Mouse (Mus musculus): Measurements from ENCODE around the gene Frmd8.

The Frmd8 gene

DNA sequence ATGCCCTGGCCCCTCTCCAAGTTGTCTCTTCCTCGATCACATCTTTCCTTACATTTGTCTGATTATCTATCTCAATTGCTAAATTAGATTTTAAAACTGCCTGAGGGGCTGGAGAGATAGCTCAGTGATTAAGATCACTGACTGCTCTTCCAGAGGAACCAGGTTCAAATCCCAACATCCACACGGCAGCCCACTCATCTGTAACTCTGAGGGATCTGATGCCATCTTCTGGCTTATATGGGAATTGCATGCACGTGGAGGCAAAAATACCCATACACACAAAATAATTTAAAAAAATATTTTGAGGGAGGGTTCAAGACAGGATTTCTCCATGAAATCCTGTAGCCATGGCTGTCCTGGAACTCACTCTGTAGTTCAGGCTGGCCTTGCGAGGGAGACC, 10.8 kb upstream of the Frmd8 start:
- DNase-seq (ENCODE audit: low spot score) = no peak

- DNase-seq (ENCODE audit: low spot score) = no peak
Observed at GRCm38 (mm10) chr19:5883935-5884334, 8.9 kb upstream of the Frmd8 start.

DNA sequence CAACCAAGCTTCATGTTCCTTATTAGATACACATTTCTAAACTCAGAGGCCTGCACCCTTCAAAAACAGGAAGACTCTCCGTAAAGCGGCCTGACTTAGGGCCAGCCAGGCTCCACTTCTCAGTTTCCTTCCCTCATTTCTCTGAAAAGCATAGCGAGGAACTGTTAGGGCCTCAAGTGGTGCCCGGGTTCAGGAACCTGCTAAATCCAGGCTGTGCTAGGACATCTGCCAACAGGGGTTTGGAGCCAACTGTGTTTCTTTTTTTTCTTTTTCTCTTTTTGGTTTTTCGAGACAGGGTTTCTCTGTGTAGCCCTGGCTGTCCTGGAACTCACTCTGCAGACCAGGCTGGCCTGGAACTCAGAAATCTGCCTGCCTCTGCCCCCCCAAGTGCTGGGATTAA, 7.0 kb upstream of the Frmd8 start:
- peak; percentile 82 for DNase-seq (ENCODE audit: low spot score)

- no peak for DNase-seq (ENCODE audit: low spot score)
Observed at GRCm38 (mm10) chr19:5881155-5881554, 6.1 kb upstream of the Frmd8 start.

DNA sequence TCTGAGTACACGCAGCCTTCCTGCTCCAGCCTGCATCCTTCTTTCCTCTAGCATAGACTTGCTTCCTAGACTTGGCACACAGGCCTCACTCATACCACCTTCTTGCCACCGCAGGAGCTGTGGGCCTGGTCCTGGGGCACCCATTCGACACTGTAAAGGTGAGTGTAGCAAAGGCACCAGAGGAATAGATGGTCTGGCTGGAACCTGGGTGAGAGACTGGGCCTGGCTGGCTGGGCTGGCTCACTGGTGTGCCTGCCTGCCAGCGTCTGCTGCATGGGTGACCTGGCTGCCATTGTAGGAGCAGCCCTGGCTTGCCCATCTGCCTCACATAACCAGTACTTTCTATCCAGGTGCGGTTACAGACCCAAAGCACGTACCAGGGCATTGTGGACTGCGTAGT, 4.7 kb upstream of the Frmd8 start:
- DNase-seq (ENCODE audit: low spot score) = no peak

GRCm38 (mm10) chr19:5878916-5879315, 3.8 kb upstream of the Frmd8 start:
- no peak for DNase-seq (ENCODE audit: low spot score)

- DNase-seq (ENCODE audit: low spot score) = peak; percentile 87
Observed at GRCm38 (mm10) chr19:5878362-5878722, 3.3 kb upstream of the Frmd8 start.

- peak; percentile 83 for DNase-seq (ENCODE audit: low spot score)
Observed at GRCm38 (mm10) chr19:5877618-5878361, 2.7 kb upstream of the Frmd8 start, which contains the start of gene Slc25a45. TSS of gene Slc25a45 (plus strand) at chr19:5877808.

DNA sequence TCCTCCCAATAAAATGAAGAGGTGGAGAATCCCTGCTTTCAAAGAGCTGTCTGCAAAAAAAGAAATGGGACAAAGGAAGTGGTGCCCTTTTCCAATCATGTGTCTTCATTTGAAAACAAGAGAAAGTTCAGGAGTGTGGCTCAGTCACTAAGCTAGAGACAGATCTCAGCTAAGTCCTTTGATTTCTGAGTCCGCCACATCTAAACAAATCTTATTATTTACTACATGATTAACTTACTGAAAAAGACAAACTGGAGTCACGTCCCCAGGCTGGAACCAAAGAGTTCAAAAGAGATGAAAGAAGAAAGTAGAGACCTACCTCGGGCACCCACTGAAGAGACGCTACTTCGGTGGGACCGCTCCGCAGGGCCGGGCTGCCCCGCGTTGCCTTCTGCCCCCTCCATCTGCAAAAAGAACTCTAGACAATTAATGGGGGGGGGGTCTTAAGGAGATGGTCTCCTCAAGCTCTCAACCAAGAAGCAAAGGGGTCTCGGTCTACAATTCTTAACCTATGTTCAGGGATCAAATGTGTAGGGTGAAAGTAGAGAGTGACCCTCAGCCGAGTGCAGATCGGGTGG, 594 bp downstream of the Frmd8 start:
- no peak for DNase-seq (ENCODE audit: low spot score)

- DNase-seq (ENCODE audit: low spot score) = no peak
Observed at GRCm38 (mm10) chr19:5872931-5873556, 2.0 kb downstream of the Frmd8 start.

- DNase-seq (ENCODE audit: low spot score) = no peak
Observed at GRCm38 (mm10) chr19:5872528-5872927, 2.5 kb downstream of the Frmd8 start.

DNA sequence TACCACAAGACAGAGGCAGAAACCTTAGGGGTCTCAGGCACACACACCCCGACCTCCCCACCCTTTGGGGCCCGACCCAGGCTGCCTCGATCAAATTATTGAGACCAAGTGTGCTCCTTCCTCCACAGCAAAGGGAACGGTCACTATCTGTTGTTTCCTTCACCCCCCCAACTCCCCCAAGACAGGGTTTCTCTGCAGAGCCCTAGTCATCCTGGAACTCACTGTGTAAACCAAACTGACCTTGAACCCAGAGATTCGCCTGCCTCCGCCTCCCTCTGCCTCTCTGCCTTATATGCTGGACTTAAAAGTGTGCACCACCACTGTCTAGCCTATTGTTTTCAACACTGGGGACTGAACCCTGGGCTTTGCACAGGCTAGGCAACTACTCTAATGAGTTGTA, 3.4 kb downstream of the Frmd8 start:
- no peak for DNase-seq (ENCODE audit: low spot score)

- no peak for DNase-seq (ENCODE audit: low spot score)
Observed at GRCm38 (mm10) chr19:5871273-5871672, 3.8 kb downstream of the Frmd8 start.

DNA sequence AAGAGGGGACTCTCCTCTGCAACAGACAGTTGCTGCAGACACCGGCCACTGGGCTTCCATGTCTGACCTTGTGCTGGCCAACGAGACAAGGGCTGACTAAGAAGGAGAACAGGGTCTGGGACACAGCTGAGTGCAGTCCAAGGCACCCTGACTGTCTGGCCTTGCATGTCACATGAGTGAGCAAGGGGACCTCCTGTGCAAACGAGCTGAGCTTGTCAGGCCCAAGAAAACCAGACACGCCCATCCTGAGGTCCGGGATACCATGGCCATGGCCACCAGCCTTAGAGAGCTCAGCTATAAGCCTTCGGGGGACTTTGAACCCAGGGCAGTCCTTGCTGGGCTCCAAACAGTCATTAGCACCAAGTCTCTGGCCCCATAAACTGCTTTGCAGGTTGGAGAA, 7.0 kb downstream of the Frmd8 start:
- no peak for DNase-seq (ENCODE audit: low spot score)

DNA sequence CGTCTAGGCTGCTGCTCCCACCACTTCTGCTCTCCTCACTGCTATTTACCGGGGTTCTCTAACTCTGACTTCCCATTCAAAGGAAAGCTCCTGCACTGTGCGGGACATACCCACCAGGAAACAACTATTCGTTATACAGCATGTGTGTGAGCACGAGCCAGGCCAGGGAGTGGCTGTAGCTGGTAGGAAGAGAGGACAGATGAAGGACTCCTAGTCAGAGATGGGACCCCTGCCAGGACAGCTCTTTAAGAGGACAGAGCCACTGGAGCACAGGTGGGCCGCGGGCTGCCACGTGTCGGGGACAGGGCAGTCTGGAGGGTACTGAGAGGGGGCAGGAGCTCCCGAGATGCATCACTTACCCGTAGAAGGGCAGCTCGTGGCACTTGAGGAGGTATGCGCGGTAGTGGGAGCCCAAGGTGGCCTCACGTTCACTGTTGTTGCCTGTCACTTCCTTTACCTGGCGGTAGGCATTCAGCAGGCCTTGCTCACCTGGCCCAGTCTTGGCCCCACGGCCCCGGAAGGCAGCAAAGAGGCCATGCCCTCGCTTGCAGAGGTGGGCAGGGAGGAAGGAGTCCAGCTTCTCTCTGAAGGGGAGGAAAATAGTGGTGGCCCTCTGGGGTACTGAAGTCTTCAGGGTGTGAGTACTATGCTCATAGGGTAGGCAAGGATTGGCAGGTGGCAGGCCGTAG, 10.2 kb downstream of the Frmd8 start:
- no peak for DNase-seq (ENCODE audit: low spot score)

GRCm38 (mm10) chr19:5863776-5864175, 11.3 kb downstream of the Frmd8 start:
- DNase-seq (ENCODE audit: low spot score) = no peak

DNA sequence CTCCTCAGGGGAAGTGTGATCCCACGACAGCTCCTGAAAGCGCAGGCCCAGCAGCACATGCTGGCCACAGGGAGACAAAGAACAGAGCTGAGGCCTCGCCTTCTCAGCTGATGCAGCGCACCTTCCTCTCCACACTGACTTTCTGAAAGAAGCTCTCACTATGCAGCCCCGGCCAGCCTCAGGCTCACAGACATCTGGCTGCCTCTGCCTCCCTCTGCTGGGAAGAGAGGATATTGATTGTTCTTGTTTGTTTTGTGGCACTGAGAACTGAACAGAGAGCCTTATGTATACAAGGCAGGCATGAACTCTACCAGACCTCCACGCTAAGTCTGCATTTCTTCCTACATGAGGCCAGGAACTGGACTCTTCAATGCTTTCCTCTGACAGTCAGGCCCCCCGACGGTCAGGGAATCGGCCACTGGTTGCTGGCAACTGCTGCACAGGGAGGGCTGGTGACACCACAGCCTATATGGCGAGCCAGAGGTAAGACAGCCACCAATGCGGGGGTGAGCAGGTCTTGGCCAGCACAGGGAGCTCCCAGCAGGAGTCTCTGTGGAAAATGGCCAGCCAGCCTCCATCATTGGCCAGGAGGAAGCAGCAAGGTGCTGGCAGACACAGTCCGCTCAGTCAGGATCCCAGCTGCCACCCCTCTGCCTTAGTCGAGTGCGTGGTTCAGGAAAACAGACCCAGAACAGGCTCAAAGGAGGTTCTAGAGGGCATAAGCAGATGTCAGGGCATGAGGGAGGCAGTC, 12.6 kb downstream of the Frmd8 start:
- DNase-seq (ENCODE audit: low spot score) = no peak

DNA sequence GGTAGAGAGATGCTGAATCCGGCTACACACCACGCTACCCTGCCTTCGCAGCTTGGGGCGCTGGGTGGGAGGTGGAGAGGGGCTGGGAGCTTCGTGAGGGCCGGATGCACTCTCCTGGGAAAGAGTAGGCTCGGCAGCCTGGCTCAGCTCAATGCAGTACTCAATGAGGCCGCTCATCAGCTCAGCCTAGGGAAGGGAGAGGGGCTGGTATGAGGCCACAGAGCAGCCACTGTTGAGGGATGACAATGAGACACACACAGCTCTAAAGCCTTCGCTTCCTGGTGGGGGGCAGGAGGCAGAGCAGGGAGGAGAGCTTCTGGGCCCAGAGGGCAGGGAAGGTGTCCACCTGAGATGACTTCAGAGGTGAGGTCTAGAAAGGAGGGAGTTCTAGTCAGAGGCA, 18.5 kb downstream of the Frmd8 start:
- DNase-seq (ENCODE audit: low spot score) = no peak

DNA sequence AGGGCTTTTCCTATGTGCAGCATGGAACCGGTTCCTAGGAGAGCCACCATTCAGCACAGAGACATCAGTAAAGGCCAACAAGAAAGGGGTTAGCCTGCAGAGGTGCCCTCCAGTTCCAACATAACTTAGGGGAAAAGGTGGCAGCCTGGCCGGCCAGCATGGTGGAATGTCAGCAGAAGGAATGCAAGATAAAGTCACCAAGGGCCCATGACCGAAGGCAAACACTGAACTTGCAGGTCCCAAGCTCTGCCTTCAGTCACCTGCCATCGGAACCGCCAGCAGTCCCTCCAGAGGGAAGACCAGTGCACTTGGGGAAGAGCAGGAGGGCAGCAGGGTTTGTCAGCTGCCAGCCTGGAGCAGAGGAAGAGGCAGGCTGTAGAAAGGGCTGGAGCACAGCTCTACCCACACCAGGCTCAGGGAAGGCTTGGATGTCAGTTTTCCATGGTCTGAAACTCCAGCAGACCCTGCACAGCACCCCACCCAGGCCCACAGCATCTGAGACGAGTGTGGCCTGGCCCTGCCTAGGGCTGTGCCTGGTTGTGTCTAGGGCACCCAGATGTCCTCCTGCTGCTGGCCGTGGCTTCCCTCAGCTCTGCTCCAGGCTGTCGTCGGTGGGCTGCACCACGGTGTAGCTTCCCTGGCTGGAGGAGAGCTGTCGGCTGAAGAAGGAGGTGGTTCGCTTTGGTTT, 22.9 kb downstream of the Frmd8 start:
- no peak for DNase-seq (ENCODE audit: low spot score)

GRCm38 (mm10) chr19:5851481-5851971, 23.5 kb downstream of the Frmd8 start:
- peak; percentile 94 for DNase-seq (ENCODE audit: low spot score)

DNA sequence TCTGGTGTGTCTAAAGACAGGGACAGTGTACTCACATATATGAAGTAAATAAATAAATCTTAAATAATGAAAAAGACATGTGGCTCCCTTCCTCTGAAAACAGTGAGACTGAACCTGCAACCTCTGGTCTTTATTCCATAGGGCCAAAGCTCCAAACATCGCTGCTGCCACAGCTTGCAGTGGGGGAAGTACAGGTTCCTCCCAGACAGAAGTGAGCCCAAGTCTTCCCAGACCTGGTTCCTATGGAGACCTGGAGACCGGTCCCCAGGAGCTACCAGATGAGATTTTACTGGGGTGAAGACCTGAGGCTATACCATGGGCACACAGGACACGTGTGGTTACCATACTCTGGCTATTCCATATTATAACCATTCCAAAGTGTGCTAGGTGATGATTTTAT, 24.2 kb downstream of the Frmd8 start:
- DNase-seq (ENCODE audit: low spot score) = peak; percentile 31
